Mouse (Mus musculus) frontal cortex, postnatal 25 days (tissue): ENCODE measurements around the gene Hdac4.

ENCODE experiments used
- DNase-seq, 2 experiments: peaks; one replicate each; pipeline ENCODE4 v3.0.0; 2022; ENCODE audit warnings: low spot score in 2 of 2

Gene Hdac4

DNA sequence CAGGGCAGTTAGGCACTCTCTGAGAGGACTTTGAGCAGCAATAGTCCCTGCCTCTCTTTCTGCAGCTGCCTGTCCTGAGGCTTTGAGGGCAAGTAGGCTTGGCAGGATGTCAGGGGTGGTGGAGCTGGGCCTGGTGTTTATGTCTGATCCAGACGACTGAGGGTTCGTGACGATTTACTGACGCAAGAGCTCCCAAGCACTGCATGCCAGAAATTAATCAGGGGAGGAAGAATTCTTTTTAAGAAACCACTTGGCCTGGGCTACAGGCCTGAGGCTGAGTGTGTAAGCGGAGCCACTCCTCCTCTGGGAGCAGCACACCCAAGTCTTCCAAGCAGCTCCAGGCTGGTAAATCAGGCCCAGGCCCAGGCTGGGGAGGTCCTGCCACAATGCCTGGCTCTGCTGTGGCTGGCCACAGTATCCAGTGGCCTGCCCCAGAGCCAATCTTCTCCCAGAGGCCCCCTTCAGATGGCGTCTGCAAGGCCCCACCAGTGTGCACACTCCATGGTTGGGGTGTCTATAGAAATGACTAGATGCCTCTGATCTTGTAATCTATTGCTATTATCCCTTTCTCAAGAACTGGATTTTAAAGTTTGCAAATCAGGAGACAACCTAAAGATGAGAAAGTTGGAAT, 64.9 kb downstream of the Hdac4 start:
- DNase-seq = peak in 1 of 2 experiments; percentile 33

DNA sequence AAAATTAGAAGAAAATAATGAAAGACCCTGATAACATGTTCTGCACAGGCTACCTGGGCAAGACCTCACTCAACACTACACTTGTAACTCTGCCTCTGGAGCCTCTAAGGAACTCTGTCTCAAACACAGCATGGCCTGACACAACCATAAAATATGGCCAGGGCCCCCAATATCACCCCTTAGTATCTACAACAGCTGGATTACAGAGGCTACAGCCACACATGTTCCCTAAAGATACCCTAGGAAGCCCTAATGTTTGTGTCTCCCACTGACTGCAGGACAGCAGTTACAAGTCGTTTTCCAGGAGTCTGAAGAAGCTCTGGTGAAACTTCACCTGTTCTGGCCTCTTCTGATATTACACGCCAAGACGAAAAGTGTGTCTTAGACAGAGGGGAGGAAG, 65.7 kb downstream of the Hdac4 start:
- no peak for DNase-seq

DNA sequence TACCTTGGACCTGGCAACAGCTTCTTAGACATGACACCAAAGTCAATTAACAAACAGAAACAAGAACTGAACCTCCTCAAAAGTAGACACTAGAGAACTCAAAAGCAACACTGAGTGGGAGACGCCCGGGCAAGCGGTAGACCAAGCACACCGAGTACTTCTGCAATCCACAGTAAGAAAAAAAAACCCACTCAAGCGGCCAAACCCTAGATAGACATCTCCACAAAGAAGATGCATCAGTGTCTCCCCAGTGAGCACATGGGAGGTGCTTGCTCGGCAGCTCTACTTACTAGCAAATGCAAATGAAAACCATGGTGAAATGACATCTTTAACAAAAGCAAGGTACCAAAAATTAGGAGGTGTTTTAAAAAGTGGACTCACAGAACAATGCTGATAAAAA, 67.7 kb downstream of the Hdac4 start:
- no peak for DNase-seq

DNA sequence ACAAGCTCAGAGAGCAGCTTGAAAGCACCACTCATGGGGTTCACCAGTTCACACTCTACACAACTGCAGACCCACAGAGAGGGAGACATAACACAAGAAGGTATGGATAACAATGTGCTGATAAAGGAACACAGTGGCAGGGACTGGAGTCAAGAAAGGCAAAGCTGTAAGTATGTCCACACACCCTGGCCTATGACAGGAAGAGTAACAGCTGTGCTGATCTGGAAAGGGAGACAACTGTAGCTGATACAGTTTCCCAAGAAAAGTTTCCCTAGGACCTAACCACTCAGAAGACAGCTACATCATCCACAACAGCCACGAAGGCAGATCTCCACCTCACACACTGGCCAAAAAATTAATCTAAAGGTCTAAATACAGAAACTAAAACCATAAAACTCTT, 68.1 kb downstream of the Hdac4 start:
- DNase-seq = no peak

DNA sequence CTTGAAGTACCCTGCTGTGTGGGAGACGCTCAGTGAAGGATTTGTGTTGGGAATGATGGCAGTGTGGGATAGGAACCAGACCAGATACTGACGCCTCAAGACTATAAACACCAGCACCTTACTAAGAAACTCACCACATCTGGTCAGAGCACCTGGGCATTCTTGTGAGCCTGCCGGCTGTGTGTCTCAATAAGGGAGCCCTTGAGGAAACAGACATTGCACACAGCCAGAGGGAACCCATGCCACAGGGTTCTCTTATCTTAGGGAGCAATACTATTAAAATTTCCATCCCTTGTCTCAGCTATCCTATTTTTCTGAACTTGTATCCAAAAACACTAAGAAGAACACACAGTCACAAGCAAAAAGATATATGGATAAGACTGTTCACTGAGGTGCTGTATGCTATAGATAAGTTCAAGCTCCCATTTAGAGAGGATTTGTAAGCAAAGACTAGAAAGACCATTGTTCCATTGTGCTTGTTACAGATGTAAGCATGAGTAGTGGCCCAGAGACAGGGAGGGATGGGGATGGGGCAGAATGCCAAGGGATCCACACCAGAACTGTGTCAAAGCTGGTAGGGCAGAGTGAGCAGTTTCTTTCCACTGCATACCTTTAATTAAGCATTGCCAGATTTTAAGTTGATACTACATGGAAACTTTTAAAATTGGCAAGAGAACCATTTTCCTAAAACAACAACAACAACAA, 70.8 kb downstream of the Hdac4 start:
- no peak for DNase-seq

DNA sequence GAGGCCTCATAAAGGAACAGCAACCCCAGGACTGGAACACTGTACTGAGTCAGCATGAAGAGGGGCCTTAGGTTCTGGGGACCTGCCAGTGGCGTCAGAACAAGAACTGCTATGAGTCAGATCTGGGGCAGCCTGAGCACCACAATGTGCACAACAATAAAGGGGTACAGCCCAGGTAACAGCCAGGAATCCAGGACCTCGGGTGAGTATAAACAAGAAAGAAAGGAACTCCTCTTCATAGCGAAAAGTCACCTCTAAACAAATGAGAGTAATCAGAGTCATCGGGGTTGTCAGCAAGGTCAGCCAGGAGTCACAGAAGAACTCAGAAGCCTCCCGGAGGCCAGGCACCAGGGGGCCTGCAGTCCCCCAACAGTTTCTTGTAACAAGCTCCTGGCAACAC, 76.2 kb downstream of the Hdac4 start:
- no peak for DNase-seq

DNA sequence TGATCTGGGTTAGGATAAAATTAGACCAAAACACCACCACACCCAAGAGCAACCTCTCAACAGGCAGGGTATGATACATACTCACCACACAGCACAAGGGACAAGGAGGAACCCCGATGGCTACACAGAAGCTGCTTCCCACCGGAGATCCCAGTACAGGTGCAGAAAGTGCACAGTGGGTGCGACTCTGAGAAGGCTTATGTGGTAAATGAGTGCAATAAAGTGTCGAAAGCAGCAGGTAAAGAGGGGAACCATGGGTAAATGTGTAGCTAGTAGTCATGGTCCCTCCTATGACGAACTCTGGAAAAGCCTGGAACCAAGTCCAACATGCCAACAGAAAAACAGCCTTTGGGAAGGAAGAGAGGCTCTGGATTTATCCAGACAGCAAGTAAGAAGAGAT, 77.9 kb downstream of the Hdac4 start:
- no peak for DNase-seq

DNA sequence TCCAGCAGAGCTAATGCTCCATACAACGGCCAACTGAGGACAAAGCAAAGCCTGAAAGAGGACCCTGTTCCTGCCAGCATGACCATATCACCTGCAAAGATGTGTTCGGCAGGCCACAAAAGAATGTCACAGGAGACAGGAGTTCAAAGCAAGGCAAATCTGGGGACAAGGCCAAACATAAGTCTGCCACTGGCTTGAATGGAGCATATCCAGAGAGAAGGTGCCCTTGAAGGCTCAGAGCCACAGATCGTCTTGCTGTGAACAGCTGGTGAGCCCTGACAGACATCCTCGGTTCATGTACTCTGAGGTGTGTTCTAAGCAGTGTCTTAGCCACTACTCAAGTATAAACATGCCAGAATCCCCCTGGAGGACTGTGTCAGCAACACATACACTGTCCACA, 79.3 kb downstream of the Hdac4 start:
- no peak for DNase-seq

DNA sequence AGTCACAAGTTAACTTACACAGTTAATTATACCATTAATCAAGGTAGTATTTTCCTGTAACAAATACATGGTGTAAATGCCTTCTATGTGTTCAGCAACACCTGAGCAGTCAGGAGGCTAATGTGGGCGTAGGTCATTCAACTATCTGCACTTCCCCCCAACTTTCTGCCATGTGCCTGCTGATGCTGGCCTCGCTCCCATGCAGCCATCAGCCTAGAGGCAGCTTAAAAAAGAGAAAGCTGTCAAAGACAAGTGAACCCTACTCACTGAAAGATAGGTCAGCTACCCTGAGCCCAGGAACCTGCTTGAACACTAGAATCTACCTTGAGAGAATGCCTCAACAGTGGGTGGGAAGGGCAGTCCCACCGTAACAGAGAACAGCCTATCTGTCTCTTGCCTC, 81.4 kb downstream of the Hdac4 start:
- no peak for DNase-seq

DNA sequence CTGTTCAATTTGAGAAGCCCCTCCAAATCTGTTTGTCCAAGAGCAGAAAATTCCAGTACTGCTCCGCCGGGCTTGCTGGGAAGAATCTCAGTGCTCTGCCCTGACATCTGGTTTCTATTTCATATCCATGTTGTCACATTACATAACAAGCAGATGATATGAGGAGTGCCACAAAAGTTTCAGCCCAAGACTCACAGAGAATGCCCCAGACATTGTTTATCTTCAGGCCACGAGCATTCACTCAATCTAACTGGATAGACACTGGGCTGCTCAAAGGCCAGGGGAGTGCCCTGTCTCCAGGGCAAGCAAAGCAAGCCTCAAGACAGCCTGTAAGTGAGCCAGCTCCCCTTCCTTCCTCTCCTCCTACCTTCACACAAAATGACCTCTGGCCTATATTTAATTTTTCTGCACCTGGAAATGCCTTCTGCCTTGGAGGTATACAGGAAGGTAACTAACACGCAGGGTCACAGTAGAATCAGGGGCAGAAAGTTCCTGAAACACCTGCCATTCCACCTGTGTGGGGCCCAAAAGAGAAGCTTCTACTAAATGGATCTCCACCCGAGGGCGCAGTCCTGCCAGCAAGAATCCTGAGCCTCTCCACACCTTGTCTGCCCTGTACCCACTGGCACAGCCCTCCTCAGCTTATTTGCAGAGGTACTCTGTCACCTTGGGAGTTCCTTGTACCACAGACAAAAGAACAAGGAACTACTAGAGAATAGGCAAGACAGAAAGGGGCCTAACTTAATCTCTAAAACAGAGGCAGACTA, 82.1 kb downstream of the Hdac4 start:
- DNase-seq = no peak

DNA sequence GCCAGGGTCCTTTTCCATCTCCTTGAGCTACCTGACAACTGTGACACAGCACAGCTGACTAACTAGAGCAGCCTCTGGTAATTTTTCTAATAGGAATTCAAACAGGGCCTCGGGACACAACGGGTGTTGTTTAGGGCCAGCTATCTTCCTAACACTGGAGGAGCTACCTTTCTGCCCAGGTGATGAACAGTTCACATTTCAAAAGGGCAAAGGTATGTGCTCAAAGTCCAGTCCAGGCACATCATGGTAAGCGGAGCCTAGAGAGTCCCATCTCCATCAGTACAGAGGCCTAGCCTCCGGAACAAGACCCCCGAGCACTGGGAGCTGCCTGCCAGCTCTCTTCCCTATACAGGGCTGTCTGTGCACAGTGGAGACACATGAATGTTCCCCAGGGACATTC, 82.9 kb downstream of the Hdac4 start:
- DNase-seq = no peak

DNA sequence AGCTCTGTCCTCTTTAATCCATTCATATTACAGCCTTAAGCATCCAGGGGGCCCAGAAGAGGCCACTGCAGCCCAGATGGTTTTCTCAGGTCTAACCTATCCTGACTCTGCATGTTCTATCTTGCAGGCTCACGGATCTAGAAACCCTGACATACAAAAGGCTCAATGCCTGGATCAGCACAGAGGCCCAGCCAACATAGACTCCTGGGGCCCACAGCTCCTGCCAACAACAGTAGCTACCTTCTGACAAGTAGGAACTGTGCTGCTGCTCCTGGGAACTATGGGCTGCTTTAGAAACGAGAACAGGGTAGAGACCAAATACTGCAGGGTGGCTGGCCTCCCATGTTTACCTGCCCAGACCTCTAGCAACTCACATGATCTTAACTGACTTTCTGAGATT, 83.9 kb downstream of the Hdac4 start:
- no peak for DNase-seq

DNA sequence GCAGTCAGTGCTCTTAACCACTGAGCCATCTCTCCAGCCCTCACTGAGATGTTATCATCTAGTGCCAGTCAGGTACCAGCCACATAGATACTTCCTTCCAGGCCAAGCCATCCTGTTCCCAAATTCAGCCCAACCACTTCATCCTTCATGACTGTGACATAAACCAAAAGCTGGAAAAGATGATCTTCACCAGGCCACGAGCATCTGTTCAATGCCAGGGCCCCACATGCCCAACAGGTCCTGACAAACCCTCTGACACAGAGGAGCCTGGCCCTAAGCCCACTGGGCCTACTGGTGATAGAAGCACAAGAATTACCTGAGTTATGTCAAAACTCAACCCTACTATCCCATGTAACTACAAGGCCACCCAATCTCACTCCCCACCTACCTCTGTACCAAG, 84.5 kb downstream of the Hdac4 start:
- no peak for DNase-seq

DNA sequence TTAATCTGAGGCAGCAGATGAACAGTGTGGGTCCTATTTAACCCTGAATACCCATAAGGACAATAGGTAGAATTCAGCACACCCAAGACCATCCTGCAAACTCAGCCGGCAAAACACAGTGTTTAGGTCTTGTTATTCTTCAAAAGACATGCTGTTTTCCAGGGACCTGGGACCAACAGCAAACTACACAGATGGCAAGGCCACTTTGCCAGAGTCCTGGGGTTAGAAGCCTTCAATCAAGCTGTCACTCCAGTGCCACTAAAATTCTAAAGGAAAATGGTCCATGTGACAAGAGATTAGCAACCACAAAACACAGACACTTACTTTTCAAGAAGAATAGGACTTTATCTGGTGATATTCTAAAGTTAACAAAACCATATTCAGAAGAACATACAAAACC, 86.3 kb downstream of the Hdac4 start:
- DNase-seq = no peak

DNA sequence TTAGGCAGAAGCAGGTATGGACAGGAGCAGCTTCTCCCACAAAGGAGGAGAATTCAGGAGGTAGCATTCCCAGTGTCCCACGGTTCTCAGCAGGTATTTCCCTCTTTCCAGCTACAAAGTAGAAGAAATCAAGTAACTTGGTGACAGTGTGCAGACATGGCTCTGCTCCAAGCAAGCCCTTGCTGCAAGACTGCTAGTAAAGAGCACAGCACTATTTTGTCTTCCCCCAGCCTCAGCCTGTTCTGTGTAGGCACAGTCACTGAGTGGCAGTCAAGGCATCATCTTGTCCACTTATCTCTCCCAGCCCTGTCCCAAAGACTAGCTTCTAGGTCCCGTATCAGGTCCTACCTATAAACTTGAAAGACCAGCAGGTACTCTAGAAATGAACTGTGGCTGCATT, 86.9 kb downstream of the Hdac4 start:
- DNase-seq = no peak

DNA sequence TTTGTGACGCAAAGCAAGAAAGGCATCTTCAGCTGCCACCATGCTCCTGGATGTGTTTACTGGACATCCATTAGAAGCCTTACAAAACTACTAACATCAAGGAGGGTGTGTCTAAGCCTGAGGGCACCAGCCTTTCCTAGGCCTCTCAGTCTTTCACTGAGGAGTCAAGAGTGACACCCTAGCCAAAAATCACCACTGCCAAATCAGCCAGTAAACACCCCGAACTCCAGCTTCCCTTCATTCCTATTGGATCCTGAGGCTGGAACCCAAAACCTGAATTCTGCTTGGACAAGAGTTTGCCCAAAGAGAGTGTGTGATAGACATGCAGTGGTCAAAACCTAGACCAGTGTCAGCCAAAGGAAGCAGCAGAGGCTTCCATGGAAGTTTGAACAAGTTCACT, 87.5 kb downstream of the Hdac4 start:
- no peak for DNase-seq

DNA sequence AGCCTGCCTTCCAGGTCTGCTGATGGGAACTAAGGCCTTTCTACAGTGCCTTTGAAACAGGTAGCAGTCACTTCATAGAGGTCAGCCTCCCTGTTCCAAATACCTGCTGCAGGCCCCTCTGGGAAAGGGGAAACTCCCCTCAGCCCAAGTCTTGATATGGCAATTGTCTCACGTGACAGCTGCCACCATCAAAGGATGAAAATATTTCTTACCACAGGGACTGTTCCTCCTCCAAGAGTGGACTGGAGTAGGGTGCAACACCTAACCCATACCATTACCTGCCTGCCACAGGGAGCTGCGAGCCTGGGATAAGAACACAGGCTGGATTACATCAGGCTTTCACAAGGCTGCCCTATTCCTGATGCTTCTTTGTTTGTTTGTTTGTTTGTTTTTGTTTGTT, 88.0 kb downstream of the Hdac4 start:
- no peak for DNase-seq

DNA sequence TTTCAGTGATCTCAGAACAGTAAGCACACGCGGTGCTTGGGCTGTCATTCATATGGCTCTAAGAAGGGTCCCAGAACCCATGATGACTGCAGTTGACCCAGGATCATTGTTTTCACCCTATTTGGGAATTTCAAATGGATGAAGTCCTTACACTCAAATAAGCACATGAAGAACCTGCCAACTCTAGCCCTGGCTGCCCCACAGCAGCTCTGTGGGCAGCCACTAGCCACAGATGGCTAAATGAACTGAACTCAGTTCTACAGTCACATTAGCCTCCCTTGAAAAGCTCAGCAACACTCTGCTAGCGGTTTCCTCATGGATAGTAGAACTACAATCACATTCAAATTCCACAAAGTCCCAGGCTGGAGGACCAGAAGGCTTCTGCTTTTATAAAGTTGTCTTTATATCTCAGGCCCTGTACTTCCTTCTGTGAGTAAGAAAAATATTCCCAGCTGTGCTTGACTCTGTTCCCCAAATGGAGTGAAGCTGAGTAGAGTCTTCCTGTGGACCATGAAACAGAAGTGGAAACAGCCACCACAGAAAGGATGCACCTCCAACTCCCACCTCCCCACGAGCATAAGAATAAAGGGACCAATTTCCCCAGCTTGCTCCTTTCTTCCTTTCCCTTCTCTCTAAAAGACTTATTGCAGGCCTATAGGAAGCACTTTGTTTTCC, 88.9 kb downstream of the Hdac4 start:
- DNase-seq = no peak

DNA sequence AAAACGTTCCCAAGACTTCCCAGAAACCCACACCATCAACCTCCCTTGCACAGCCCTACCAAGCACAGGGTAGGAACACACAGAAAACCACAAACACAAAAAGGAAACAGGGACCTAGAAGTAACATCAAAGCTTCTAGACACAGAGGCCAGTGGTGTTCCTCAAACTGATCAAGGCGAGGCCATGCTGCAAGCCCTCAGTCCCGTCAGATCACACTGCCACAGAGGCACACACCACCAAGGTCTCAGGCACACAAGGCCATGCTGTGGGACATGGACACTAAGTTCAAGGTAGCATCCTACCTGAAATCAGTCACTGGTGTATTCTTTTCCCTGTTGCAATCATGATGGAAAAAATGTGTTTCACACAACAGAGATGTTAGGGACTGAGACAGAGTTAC, 90.8 kb downstream of the Hdac4 start:
- no peak for DNase-seq

DNA sequence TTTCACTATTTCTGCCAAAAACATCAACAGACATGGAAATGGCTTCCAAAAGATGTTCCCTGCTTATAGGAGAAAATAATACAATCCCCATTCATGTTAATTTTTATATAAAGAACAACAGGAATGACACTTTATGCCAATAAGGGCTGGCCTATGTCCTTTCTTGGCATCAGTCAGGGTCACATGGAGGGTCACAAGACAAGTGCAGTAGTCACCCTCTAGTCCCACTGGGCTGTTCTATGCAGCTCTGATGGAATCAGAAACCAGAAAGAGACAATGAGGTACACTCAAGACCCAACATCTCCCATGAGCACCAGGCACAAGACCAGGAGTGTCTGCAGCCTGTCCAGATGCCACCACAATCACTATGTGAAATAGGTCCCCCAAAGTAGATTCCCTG, 91.5 kb downstream of the Hdac4 start:
- DNase-seq = no peak

DNA sequence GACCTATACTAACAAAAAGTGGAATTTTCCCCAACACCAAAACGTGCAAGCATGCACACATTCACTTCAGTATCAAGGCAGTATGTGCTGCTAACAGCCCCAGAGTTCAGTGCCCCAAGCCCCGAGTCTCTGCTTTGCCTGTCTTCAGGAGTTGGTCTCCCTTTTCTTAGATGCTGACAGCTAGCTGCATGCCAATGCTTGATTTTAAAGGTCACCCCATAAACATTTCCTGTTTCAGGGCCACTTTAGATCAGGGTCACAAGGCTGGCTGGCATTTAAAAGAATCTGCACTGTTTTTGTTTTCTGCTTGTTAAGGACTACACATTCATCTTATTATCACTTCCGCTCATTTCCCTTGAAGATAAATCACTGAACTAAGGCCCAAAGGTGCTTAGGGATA, 92.1 kb downstream of the Hdac4 start:
- DNase-seq = no peak

DNA sequence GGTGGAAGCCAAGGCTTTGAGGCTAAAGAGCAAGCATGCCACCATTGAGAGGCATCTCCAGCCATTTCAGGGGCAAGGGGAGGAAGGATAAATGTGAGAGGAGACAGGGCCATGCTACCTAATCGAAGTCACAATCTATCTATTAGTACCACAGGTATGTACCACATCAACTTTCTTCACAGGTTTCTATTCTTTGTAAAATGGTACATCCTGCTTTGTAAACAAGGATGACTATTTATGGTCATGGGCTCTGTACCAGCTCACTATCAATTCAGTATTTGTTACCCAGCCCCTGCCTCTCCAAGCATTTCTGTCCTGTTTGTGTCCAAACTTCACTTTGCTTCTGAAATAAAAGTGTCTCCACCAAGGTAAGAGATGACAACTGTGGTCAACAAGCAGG, 92.7 kb downstream of the Hdac4 start:
- DNase-seq = no peak
